23 mouse cellular contexts compared by ENCODE assay signal in genomic region chr4:136714530-136714929, GRCm38 (mm10).
A peak's percentile ranks its signal among the peaks of the same experiment; 100 is the strongest.
DNase-seq lines count a peak whose midpoint lies in the region; ATAC-seq and TF ChIP-seq lines count a peak whose summit lies in the region.
"Had no signal": no experiment of that assay in that cellular context is flagged by ENCODE, and none has a peak within 500 bp of the region (broad histone marks: within the 10 kb centered on the region; RNA-seq: fewer than 3 reads in every experiment).

No protein-coding gene starts in this region.

- DNase-seq in embryonic facial prominence, embryonic 11.5 days (ENCODE audit: low spot score): peak; percentile 42
- DNase-seq in embryonic facial prominence, embryonic 10.5 days (ENCODE audit: low spot score): no peak
- peak; percentile 46 for DNase-seq in R1 (ENCODE audit: low read depth, low spot score)
- no peak for DNase-seq in layer of hippocampus, postnatal 25 days (ENCODE audit: extremely low spot score in 1 of 2, low spot score in 1 of 2)
- DNase-seq: adrenal gland, adult 8-10 months; cerebellum, adult 11 months; cerebellum, adult 8-10 months; cerebellum, postnatal 14 days; embryo, embryonic 11 days; gastrocnemius, postnatal 14 days; heart, postnatal 36 days had no signal

- no peak overlapping the region for H3K4me3 ChIP-seq in embryonic facial prominence, embryonic 11.5 days (ENCODE audit: low read depth, low read length)
- H3K4me3 ChIP-seq in embryonic facial prominence, embryonic 10.5 days: no peak overlapping the region
- H3K4me3 ChIP-seq in intestine, postnatal 0 days (ENCODE audit: low read depth, low read length): no peak overlapping the region
- no peak overlapping the region for H3K4me3 ChIP-seq in stomach, embryonic 16.5 days (replicated peaks; ENCODE audit: low read length)
- H3K4me3 ChIP-seq: erythroblast, embryonic 14.5 days; forebrain, embryonic 10.5 days; heart, embryonic 13.5 days; hindbrain, embryonic 12.5 days had no signal

- H3K4me1 ChIP-seq in embryonic facial prominence, embryonic 11.5 days (ENCODE audit: control insufficient read depth, insufficient read depth, low read length): no peaks in the 10 kb centered on the region
- peaks cover 41% of the 10 kb centered on the region for H3K4me1 ChIP-seq in embryonic facial prominence, embryonic 10.5 days
- no peaks in the 10 kb centered on the region for H3K4me1 ChIP-seq in intestine, postnatal 0 days (replicated peaks; ENCODE audit: control insufficient read depth, insufficient read depth, low read length)
- H3K4me1 ChIP-seq in stomach, embryonic 16.5 days (ENCODE audit: control insufficient read depth, insufficient read depth, low read length): peaks cover 23% of the 10 kb centered on the region

- no peak overlapping the region for H3K27ac ChIP-seq in embryonic facial prominence, embryonic 11.5 days (replicated peaks; ENCODE audit: low read depth, low read length)
- H3K27ac ChIP-seq in embryonic facial prominence, embryonic 10.5 days (replicated peaks): no peak overlapping the region
- no peak overlapping the region for H3K27ac ChIP-seq in intestine, postnatal 0 days (ENCODE audit: low read depth, low read length)
- no peak overlapping the region for H3K27ac ChIP-seq in stomach, embryonic 16.5 days (ENCODE audit: low read length)
- H3K27ac ChIP-seq: forebrain, embryonic 10.5 days; heart, embryonic 13.5 days; hindbrain, embryonic 12.5 days had no signal

- no peaks in the 10 kb centered on the region for H3K36me3 ChIP-seq in embryonic facial prominence, embryonic 11.5 days (replicated peaks; ENCODE audit: control insufficient read depth, insufficient read depth, low read depth, low read length)
- peaks cover 14% of the 10 kb centered on the region for H3K36me3 ChIP-seq in embryonic facial prominence, embryonic 10.5 days (replicated peaks)
- no peaks in the 10 kb centered on the region for H3K36me3 ChIP-seq in intestine, postnatal 0 days (ENCODE audit: control insufficient read depth, insufficient read depth)
- no peaks in the 10 kb centered on the region for H3K36me3 ChIP-seq in stomach, embryonic 16.5 days (ENCODE audit: control insufficient read depth, insufficient read depth, low read length)
- H3K36me3 ChIP-seq: heart, embryonic 13.5 days had no signal

- WGBS in embryonic facial prominence, embryonic 11.5 days: 60% methylated on average over 6 of the region's 6 CpGs
- WGBS in embryonic facial prominence, embryonic 10.5 days: 65% methylated on average over 6 of the region's 6 CpGs
- 29% methylated on average over 6 of the region's 6 CpGs for WGBS in intestine, postnatal 0 days
- WGBS in stomach, embryonic 16.5 days: 23% methylated on average over 6 of the region's 6 CpGs

- H3K9me3 ChIP-seq in embryonic facial prominence, embryonic 11.5 days (replicated peaks; ENCODE audit: control insufficient read depth, low read length): no peaks in the 10 kb centered on the region
- H3K9me3 ChIP-seq in embryonic facial prominence, embryonic 10.5 days: no peaks in the 10 kb centered on the region
- no peaks in the 10 kb centered on the region for H3K9me3 ChIP-seq in intestine, postnatal 0 days (ENCODE audit: control insufficient read depth)
- H3K9me3 ChIP-seq in stomach, embryonic 16.5 days (replicated peaks; ENCODE audit: control insufficient read depth, low read length): no peaks in the 10 kb centered on the region
- H3K9me3 ChIP-seq: forebrain, embryonic 10.5 days; heart, embryonic 13.5 days had no signal

- no peaks in the 10 kb centered on the region for H3K27me3 ChIP-seq in embryonic facial prominence, embryonic 11.5 days (ENCODE audit: control insufficient read depth, insufficient read depth, low read length)
- no peaks in the 10 kb centered on the region for H3K27me3 ChIP-seq in embryonic facial prominence, embryonic 10.5 days (replicated peaks; ENCODE audit: low read depth, poor library complexity, severe bottlenecking)
- no peaks in the 10 kb centered on the region for H3K27me3 ChIP-seq in intestine, postnatal 0 days (replicated peaks; ENCODE audit: control insufficient read depth, insufficient read depth, low read length)
- no peaks in the 10 kb centered on the region for H3K27me3 ChIP-seq in stomach, embryonic 16.5 days (ENCODE audit: control insufficient read depth, insufficient read depth, low read length)
- H3K27me3 ChIP-seq: hindbrain, embryonic 12.5 days; Patski had no signal

- ATAC-seq in embryonic facial prominence, embryonic 11.5 days (replicated peaks; ENCODE audit: insufficient number of reproducible peaks, low FRiP score, low TSS enrichment, low read depth): no peak
- ATAC-seq in intestine, postnatal 0 days: peak; percentile 82
- ATAC-seq in stomach, embryonic 16.5 days (ENCODE audit: insufficient read depth, low FRiP score): peak; percentile 37; the same call in 1 of the 2 replicates
- no peak for ATAC-seq in monocyte, adult 5-6 weeks (replicated peaks; ENCODE audit: insufficient number of reproducible peaks, low FRiP score, low TSS enrichment, poor library complexity, severe bottlenecking)
- no peak for ATAC-seq in erythroblast, adult 5-6 weeks (replicated peaks; ENCODE audit: low FRiP score, poor library complexity, severe bottlenecking)
- ATAC-seq: forebrain, embryonic 14.5 days; hindbrain, embryonic 16.5 days; inflammation-experienced regulatory T-cells, adult 6 months; Patski had no signal

- H3K9ac ChIP-seq in embryonic facial prominence, embryonic 11.5 days (replicated peaks; ENCODE audit: low read length): no peak overlapping the region
- H3K9ac ChIP-seq in intestine, postnatal 0 days (ENCODE audit: low read depth, low read length): no peak overlapping the region
- no peak overlapping the region for H3K9ac ChIP-seq in stomach, embryonic 16.5 days (ENCODE audit: low read length)
- H3K9ac ChIP-seq: heart, embryonic 13.5 days; hindbrain, embryonic 12.5 days had no signal

- H3K4me2 ChIP-seq in embryonic facial prominence, embryonic 11.5 days (ENCODE audit: low read depth, low read length): no peak overlapping the region
- no peak overlapping the region for H3K4me2 ChIP-seq in intestine, postnatal 0 days (replicated peaks; ENCODE audit: low read depth)
- no peak overlapping the region for H3K4me2 ChIP-seq in stomach, embryonic 16.5 days (ENCODE audit: low read depth, low read length)
- H3K4me2 ChIP-seq: heart, embryonic 13.5 days; hindbrain, embryonic 12.5 days had no signal

- no peak for TF ChIP-seq CTCF in intestine, postnatal 0 days (IDR thresholded peaks at IDR 0.05; ENCODE audit: low read depth)

Comparison
In these comparisons a context has a peak if more than half of its experiments do, and no peak if none do; other contexts are left out.
1. DNase-seq: peak in embryonic facial prominence, embryonic 11.5 days (single experiment) and R1 (single experiment); none in embryonic facial prominence, embryonic 10.5 days (single experiment) and layer of hippocampus, postnatal 25 days (0 of 2).
2. ATAC-seq: peak in intestine, postnatal 0 days (single experiment) and stomach, embryonic 16.5 days (single experiment); none in embryonic facial prominence, embryonic 11.5 days (single experiment), monocyte, adult 5-6 weeks (single experiment) and erythroblast, adult 5-6 weeks (single experiment).